Mouse (Mus musculus) kidney, postnatal 0 days (tissue): Measurements from ENCODE around the gene Nudt17. TPM values are rescaled to one million over a fixed set of nuclear protein-coding genes. Genes with fewer than 3 reads are reported as not detected.

Experiments
- ATAC-seq: fragments of 200-750 bp; cut with Nextera tagmentation; replicated peaks from 2 replicates; pipeline ENCODE4 v1.8.0; 2017; ENCODE audit warnings: low read depth, moderate number of reproducible peaks, moderate TSS enrichment, moderate library complexity; ENCODE audit not compliant: low FRiP score
- DNase-seq: peaks from one replicate; pipeline ENCODE4 v3.0.0-alpha.2; 2016; ENCODE audit warnings: low spot score
- H3K27ac ChIP-seq: fragments of 300-500 bp; sonication (generic); 2 replicates; pipeline ENCODE4 v1.5.1; 2014; ENCODE audit warnings: mild to moderate bottlenecking
- H3K27me3 ChIP-seq: fragments of 300-500 bp; sonication (generic); 2 replicates; pipeline ENCODE4 v1.6.1; 2014; ENCODE audit warnings: low read length, mixed read lengths; ENCODE audit not compliant: insufficient read depth
- H3K36me3 ChIP-seq: fragments of 300-500 bp; sonication (generic); 2 replicates; pipeline ENCODE4 v1.6.1; 2014; ENCODE audit warnings: low read length, mixed read lengths; ENCODE audit not compliant: insufficient read depth
- H3K4me1 ChIP-seq: fragments of 300-500 bp; sonication (generic); replicated peaks from 2 replicates; pipeline ENCODE4 v1.6.1; 2014; ENCODE audit warnings: antibody characterized with exemption, low read length, mixed read lengths; ENCODE audit not compliant: insufficient read depth
- H3K4me2 ChIP-seq: fragments of 300-500 bp; sonication (generic); 2 replicates; pipeline ENCODE4 v1.6.1; 2014; ENCODE audit warnings: mild to moderate bottlenecking, low read length, moderate library complexity, mixed read lengths
- H3K4me3 ChIP-seq: fragments of 300-500 bp; sonication (generic); replicated peaks from 2 replicates; pipeline ENCODE4 v1.5.1; 2014; ENCODE audit warnings: low read depth, low read length
- H3K9ac ChIP-seq: fragments of 300-500 bp; sonication (generic); 2 replicates; pipeline ENCODE4 v1.6.1; 2014; ENCODE audit warnings: low read depth, low read length
- H3K9me3 ChIP-seq: fragments of 300-500 bp; sonication (generic); replicated peaks from 2 replicates; pipeline ENCODE4 v1.6.1; 2016; ENCODE audit warnings: low read length, inconsistent platforms, mixed read lengths
- CTCF ChIP-seq: IDR thresholded peaks from 2 replicates; pipeline ENCODE4 v1.5.1; 2016; ENCODE audit warnings: antibody characterized with exemption, low read depth, mild to moderate bottlenecking, moderate library complexity
- WGBS: fragments of 180-500 bp; shearing (Covaris S2); extraction: QIAGEN DNeasy Blood & Tissue Kit; methylation state at CpG from one replicate; pipeline ENCODE4 v1.1.7; 2014; 5-methylcytosine and 5-hydroxymethylcytosine counted together
- polyA plus RNA-seq: library from polyadenylated mRNA; unstranded; fragments of >200 nt; fragmentation: Nextera tagmentation; extraction: Ambion mirVana; gene quantifications from 2 replicates; pipeline ENCODE4 v1.2.1, GENCODE M21; 2015

Nudt17 gene
- polyA plus RNA-seq, 1 experiment from 2014 or later = 8.2 TPM

GRCm38 (mm10) chr3:96706984-96707383, 1.4 kb downstream of the Nudt17 start:
- H3K36me3 ChIP-seq = peaks cover 31% of the 10 kb centered on the region
- 73% methylated on average over 7 of the region's 7 CpGs for WGBS
- no peaks in the 10 kb centered on the region for H3K9me3 ChIP-seq
- DNase-seq (no peak), ATAC-seq (no peak)
- no peak overlapping the region for H3K4me3 ChIP-seq
- no peak for TF ChIP-seq CTCF
- no peak overlapping the region for H3K4me2 ChIP-seq
- H3K9ac ChIP-seq = no peak overlapping the region
- no peaks in the 10 kb centered on the region for H3K27me3 ChIP-seq
- H3K27ac ChIP-seq = no peak overlapping the region
- no peaks in the 10 kb centered on the region for H3K4me1 ChIP-seq

- Histone ChIP-seq H3K4me2 (no peak overlapping the region), H3K4me1 (no peaks in the 10 kb centered on the region), H3K36me3 (peaks cover 35% of the 10 kb centered on the region), H3K9ac (no peak overlapping the region), H3K4me3 (no peak overlapping the region), H3K27me3 (no peaks in the 10 kb centered on the region), H3K27ac (no peak overlapping the region), H3K9me3 (no peaks in the 10 kb centered on the region)
- DNase-seq (no peak), ATAC-seq (no peak)
- no peak for TF ChIP-seq CTCF
- WGBS = 84% methylated on average over 11 of the region's 11 CpGs
Measured at GRCm38 (mm10) chr3:96706217-96706616, 2.1 kb downstream of the Nudt17 start.

GRCm38 (mm10) chr3:96704778-96705177, 3.6 kb downstream of the Nudt17 start:
- Histone ChIP-seq H3K27me3 (no peaks in the 10 kb centered on the region), H3K4me1 (no peaks in the 10 kb centered on the region), H3K9me3 (no peaks in the 10 kb centered on the region), H3K27ac (no peak overlapping the region), H3K9ac (no peak overlapping the region), H3K4me2 (no peak overlapping the region), H3K36me3 (peaks cover 26% of the 10 kb centered on the region), H3K4me3 (no peak overlapping the region)
- 71% methylated on average over 11 of the region's 11 CpGs for WGBS
- DNase-seq = no peak
- peak; percentile 57 for TF ChIP-seq CTCF
- ATAC-seq = no peak

- no peak for TF ChIP-seq CTCF
- Histone ChIP-seq H3K27ac (no peak overlapping the region), H3K4me3 (no peak overlapping the region), H3K27me3 (no peaks in the 10 kb centered on the region), H3K9ac (no peak overlapping the region), H3K4me2 (no peak overlapping the region), H3K9me3 (no peaks in the 10 kb centered on the region), H3K4me1 (peaks cover 7% of the 10 kb centered on the region), H3K36me3 (peaks cover 26% of the 10 kb centered on the region)
- ATAC-seq (no peak), DNase-seq (no peak)
- WGBS = 81% methylated on average over 4 of the region's 4 CpGs
Measured at GRCm38 (mm10) chr3:96701003-96701402, 7.4 kb downstream of the Nudt17 start.

GRCm38 (mm10) chr3:96700376-96700775, 8.0 kb downstream of the Nudt17 start:
- Histone ChIP-seq H3K27me3 (no peaks in the 10 kb centered on the region), H3K9ac (no peak overlapping the region), H3K9me3 (no peaks in the 10 kb centered on the region), H3K4me1 (peaks cover 10% of the 10 kb centered on the region), H3K36me3 (peaks cover 26% of the 10 kb centered on the region), H3K27ac (no peak overlapping the region), H3K4me2 (no peak overlapping the region), H3K4me3 (no peak overlapping the region)
- ATAC-seq = no peak
- WGBS = 70% methylated on average over 7 of the region's 7 CpGs
- TF ChIP-seq CTCF = peak; percentile 62
- DNase-seq = peak; percentile 59

- Histone ChIP-seq H3K4me3 (no peak overlapping the region), H3K27ac (no peak overlapping the region), H3K9me3 (no peaks in the 10 kb centered on the region), H3K4me1 (peaks cover 10% of the 10 kb centered on the region), H3K9ac (no peak overlapping the region), H3K27me3 (no peaks in the 10 kb centered on the region), H3K36me3 (peaks cover 19% of the 10 kb centered on the region), H3K4me2 (no peak overlapping the region)
- ATAC-seq (no peak), DNase-seq (no peak)
- TF ChIP-seq CTCF = 0 out of 2 replicates have a peak, but pooled peaks have one; percentile 5
- 35% methylated on average over 19 of the region's 19 CpGs for WGBS
Measured at GRCm38 (mm10) chr3:96698993-96699690, 9.2 kb downstream of the Nudt17 start.
